Comparison of ENCODE assay signal across 30 mouse cellular contexts in the genomic region with DNA sequence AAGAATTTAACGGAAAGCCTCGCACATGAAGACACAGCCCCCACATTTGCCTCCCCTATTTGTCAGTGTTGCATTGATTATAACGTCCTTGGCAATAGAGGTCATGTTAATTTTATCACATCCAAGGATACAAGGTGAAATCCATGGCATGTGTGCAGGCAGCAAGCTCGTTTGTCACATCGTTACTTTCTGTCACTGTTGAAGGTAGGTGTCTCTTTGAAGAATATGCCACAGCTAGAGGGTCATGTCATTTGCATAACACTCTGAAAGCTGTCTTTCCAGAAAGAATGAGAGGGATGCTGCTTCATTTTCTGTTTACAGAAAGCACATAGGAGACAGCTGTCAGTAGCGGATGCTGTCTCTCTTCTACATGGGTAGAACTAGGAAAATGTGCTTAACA.
DNase-seq lines count a peak whose midpoint lies in the region; ATAC-seq lines count a peak whose summit lies in the region.
"Had no signal": no experiment of that assay in that cellular context is flagged by ENCODE, and none has a peak within 500 bp of the region (broad histone marks: within the 10 kb centered on the region; RNA-seq: fewer than 3 reads in every experiment).

No protein-coding gene starts in this region.

- H3K9ac ChIP-seq in forebrain, embryonic 14.5 days (ENCODE audit: low read length): no peak overlapping the region
- no peak overlapping the region for H3K9ac ChIP-seq in forebrain, embryonic 16.5 days (replicated peaks; ENCODE audit: low read depth, low read length)
- H3K9ac ChIP-seq in hindbrain, embryonic 15.5 days: no peak overlapping the region
- H3K9ac ChIP-seq in hindbrain, embryonic 16.5 days (ENCODE audit: low read depth, low read length): no peak overlapping the region
- H3K9ac ChIP-seq in midbrain, embryonic 13.5 days (replicated peaks): no peak overlapping the region
- H3K9ac ChIP-seq in midbrain, embryonic 15.5 days: no peak overlapping the region
- H3K9ac ChIP-seq: embryonic facial prominence, embryonic 12.5 days; embryonic facial prominence, embryonic 15.5 days; heart, embryonic 13.5 days; hindbrain, embryonic 14.5 days had no signal

- H3K27ac ChIP-seq in forebrain, embryonic 14.5 days (ENCODE audit: low read depth, low read length): no peak overlapping the region
- no peak overlapping the region for H3K27ac ChIP-seq in forebrain, embryonic 16.5 days (ENCODE audit: low read length)
- no peak overlapping the region for H3K27ac ChIP-seq in hindbrain, embryonic 15.5 days (replicated peaks)
- no peak overlapping the region for H3K27ac ChIP-seq in hindbrain, embryonic 16.5 days (ENCODE audit: low read depth, low read length)
- H3K27ac ChIP-seq in midbrain, embryonic 13.5 days: peak overlapping the region; percentile 58; the same call in 1 of the 2 replicates
- no peak overlapping the region for H3K27ac ChIP-seq in midbrain, embryonic 10.5 days (replicated peaks)
- H3K27ac ChIP-seq in midbrain, embryonic 15.5 days: no peak overlapping the region
- H3K27ac ChIP-seq: embryonic facial prominence, embryonic 12.5 days; embryonic facial prominence, embryonic 15.5 days; heart, adult 2 months; heart, embryonic 10.5 days; heart, embryonic 13.5 days; hindbrain, embryonic 14.5 days had no signal

- no peaks in the 10 kb centered on the region for H3K9me3 ChIP-seq in forebrain, embryonic 14.5 days (replicated peaks; ENCODE audit: control insufficient read depth, low read length)
- no peaks in the 10 kb centered on the region for H3K9me3 ChIP-seq in forebrain, embryonic 16.5 days (ENCODE audit: control insufficient read depth, low read length)
- no peaks in the 10 kb centered on the region for H3K9me3 ChIP-seq in hindbrain, embryonic 15.5 days
- H3K9me3 ChIP-seq in hindbrain, embryonic 16.5 days (ENCODE audit: control insufficient read depth, low read length): no peaks in the 10 kb centered on the region
- no peaks in the 10 kb centered on the region for H3K9me3 ChIP-seq in midbrain, embryonic 13.5 days
- no peaks in the 10 kb centered on the region for H3K9me3 ChIP-seq in midbrain, embryonic 10.5 days (replicated peaks)
- no peaks in the 10 kb centered on the region for H3K9me3 ChIP-seq in midbrain, embryonic 15.5 days
- H3K9me3 ChIP-seq: embryonic facial prominence, embryonic 12.5 days; embryonic facial prominence, embryonic 15.5 days; heart, embryonic 10.5 days; heart, embryonic 13.5 days had no signal

- WGBS in forebrain, embryonic 14.5 days: 41% methylated on average over 6 of the region's 6 CpGs
- 36% methylated on average over 6 of the region's 6 CpGs for WGBS in forebrain, embryonic 16.5 days
- 43% methylated on average over 6 of the region's 6 CpGs for WGBS in hindbrain, embryonic 15.5 days
- WGBS in hindbrain, embryonic 16.5 days: 48% methylated on average over 6 of the region's 6 CpGs
- 46% methylated on average over 6 of the region's 6 CpGs for WGBS in midbrain, embryonic 13.5 days
- WGBS in midbrain, embryonic 10.5 days: 68% methylated on average over 6 of the region's 6 CpGs
- 38% methylated on average over 6 of the region's 6 CpGs for WGBS in midbrain, embryonic 15.5 days

- H3K4me3 ChIP-seq in forebrain, embryonic 14.5 days (ENCODE audit: low read depth, low read length): no peak overlapping the region
- no peak overlapping the region for H3K4me3 ChIP-seq in forebrain, embryonic 16.5 days (replicated peaks; ENCODE audit: low read length)
- H3K4me3 ChIP-seq in hindbrain, embryonic 15.5 days: no peak overlapping the region
- no peak overlapping the region for H3K4me3 ChIP-seq in hindbrain, embryonic 16.5 days (ENCODE audit: low read length)
- H3K4me3 ChIP-seq in midbrain, embryonic 13.5 days (replicated peaks): no peak overlapping the region
- H3K4me3 ChIP-seq in midbrain, embryonic 10.5 days: no peak overlapping the region
- no peak overlapping the region for H3K4me3 ChIP-seq in midbrain, embryonic 15.5 days
- H3K4me3 ChIP-seq: embryonic facial prominence, embryonic 12.5 days; embryonic facial prominence, embryonic 15.5 days; heart, adult 2 months; heart, embryonic 10.5 days; heart, embryonic 13.5 days had no signal

- no peaks in the 10 kb centered on the region for H3K27me3 ChIP-seq in forebrain, embryonic 14.5 days (replicated peaks; ENCODE audit: control insufficient read depth, insufficient read depth, low read length)
- H3K27me3 ChIP-seq in forebrain, embryonic 16.5 days (replicated peaks; ENCODE audit: control insufficient read depth, insufficient read depth, low read length): no peaks in the 10 kb centered on the region
- no peaks in the 10 kb centered on the region for H3K27me3 ChIP-seq in hindbrain, embryonic 15.5 days
- no peaks in the 10 kb centered on the region for H3K27me3 ChIP-seq in hindbrain, embryonic 16.5 days (replicated peaks; ENCODE audit: control insufficient read depth, insufficient read depth, low read length)
- no peaks in the 10 kb centered on the region for H3K27me3 ChIP-seq in midbrain, embryonic 13.5 days
- no peaks in the 10 kb centered on the region for H3K27me3 ChIP-seq in midbrain, embryonic 10.5 days (ENCODE audit: low read depth, poor library complexity, severe bottlenecking)
- no peaks in the 10 kb centered on the region for H3K27me3 ChIP-seq in midbrain, embryonic 15.5 days (replicated peaks)
- H3K27me3 ChIP-seq: CH12.LX; embryonic facial prominence, embryonic 12.5 days; embryonic facial prominence, embryonic 15.5 days; heart, embryonic 13.5 days; Patski had no signal

- no peaks in the 10 kb centered on the region for H3K4me1 ChIP-seq in forebrain, embryonic 14.5 days (ENCODE audit: control insufficient read depth, insufficient read depth, low read length)
- H3K4me1 ChIP-seq in forebrain, embryonic 16.5 days (replicated peaks; ENCODE audit: control insufficient read depth, insufficient read depth, low read length): no peaks in the 10 kb centered on the region
- no peaks in the 10 kb centered on the region for H3K4me1 ChIP-seq in hindbrain, embryonic 15.5 days (replicated peaks)
- H3K4me1 ChIP-seq in hindbrain, embryonic 16.5 days (ENCODE audit: control insufficient read depth, insufficient read depth, low read depth, low read length): no peaks in the 10 kb centered on the region
- no peaks in the 10 kb centered on the region for H3K4me1 ChIP-seq in midbrain, embryonic 13.5 days (replicated peaks)
- H3K4me1 ChIP-seq in midbrain, embryonic 10.5 days: no peaks in the 10 kb centered on the region
- H3K4me1 ChIP-seq in midbrain, embryonic 15.5 days: no peaks in the 10 kb centered on the region
- H3K4me1 ChIP-seq: embryonic facial prominence, embryonic 12.5 days; embryonic facial prominence, embryonic 15.5 days; heart, embryonic 10.5 days; heart, embryonic 13.5 days had no signal

- no peak overlapping the region for H3K4me2 ChIP-seq in forebrain, embryonic 14.5 days (ENCODE audit: low read length)
- no peak overlapping the region for H3K4me2 ChIP-seq in forebrain, embryonic 16.5 days (ENCODE audit: low read length)
- H3K4me2 ChIP-seq in hindbrain, embryonic 15.5 days: no peak overlapping the region
- H3K4me2 ChIP-seq in hindbrain, embryonic 16.5 days (ENCODE audit: low read length): no peak overlapping the region
- H3K4me2 ChIP-seq in midbrain, embryonic 13.5 days (replicated peaks): no peak overlapping the region
- no peak overlapping the region for H3K4me2 ChIP-seq in midbrain, embryonic 15.5 days
- H3K4me2 ChIP-seq: embryonic facial prominence, embryonic 12.5 days; embryonic facial prominence, embryonic 15.5 days; heart, embryonic 13.5 days; hindbrain, embryonic 14.5 days had no signal

- no peak for ATAC-seq in forebrain, embryonic 14.5 days
- no peak for ATAC-seq in forebrain, embryonic 16.5 days
- peak; percentile 45; the same call in 1 of the 2 replicates for ATAC-seq in hindbrain, embryonic 15.5 days (ENCODE audit: low FRiP score, low read depth)
- no peak for ATAC-seq in hindbrain, embryonic 16.5 days
- 0 out of 2 replicates have a peak, but pooled peaks have one; percentile 14 for ATAC-seq in midbrain, embryonic 13.5 days
- peak; percentile 48; the same call in 1 of the 2 replicates for ATAC-seq in midbrain, embryonic 15.5 days (replicated peaks)
- ATAC-seq: inflammation-experienced regulatory T-cells, adult 6 months; intestine, postnatal 0 days; Patski had no signal

- no peaks in the 10 kb centered on the region for H3K36me3 ChIP-seq in forebrain, embryonic 14.5 days (ENCODE audit: control insufficient read depth, insufficient read depth, low read length)
- no peaks in the 10 kb centered on the region for H3K36me3 ChIP-seq in forebrain, embryonic 16.5 days (ENCODE audit: control insufficient read depth, insufficient read depth)
- no peaks in the 10 kb centered on the region for H3K36me3 ChIP-seq in hindbrain, embryonic 15.5 days
- H3K36me3 ChIP-seq in hindbrain, embryonic 16.5 days (ENCODE audit: control insufficient read depth, insufficient read depth, low read length): no peaks in the 10 kb centered on the region
- H3K36me3 ChIP-seq in midbrain, embryonic 13.5 days: no peaks in the 10 kb centered on the region
- H3K36me3 ChIP-seq in midbrain, embryonic 10.5 days: no peaks in the 10 kb centered on the region
- no peaks in the 10 kb centered on the region for H3K36me3 ChIP-seq in midbrain, embryonic 15.5 days (replicated peaks)
- H3K36me3 ChIP-seq: embryonic facial prominence, embryonic 12.5 days; embryonic facial prominence, embryonic 15.5 days; G1E; heart, embryonic 10.5 days; heart, embryonic 13.5 days had no signal

- DNase-seq in forebrain, embryonic 14.5 days (ENCODE audit: low spot score): peak; percentile 11
- DNase-seq in midbrain, embryonic 10.5 days (ENCODE audit: low spot score): no peak
- no peak for DNase-seq in frontal cortex, postnatal 10 days (ENCODE audit: low spot score in 2 of 2)
- DNase-seq: adrenal gland, postnatal 10 days; adrenal gland, postnatal 36 days; B cell, adult 2 months; cerebellum, adult 11 months; cerebellum, adult 2 months; cerebellum, adult 9-11 months; cerebellum, postnatal 25 days; gastrocnemius, postnatal 10 days; gastrocnemius, postnatal 36 days; heart, adult 2 months; heart, postnatal 14 days; heart, postnatal 4 days had no signal

Comparison
In these comparisons a context has a peak if more than half of its experiments do, and no peak if none do; other contexts are left out.
1. ATAC-seq: peak in hindbrain, embryonic 15.5 days (single experiment), midbrain, embryonic 13.5 days (single experiment) and midbrain, embryonic 15.5 days (single experiment); none in forebrain, embryonic 14.5 days (single experiment), forebrain, embryonic 16.5 days (single experiment) and hindbrain, embryonic 16.5 days (single experiment).